Mouse (Mus musculus) liver, adult 2 months (tissue): Measurements from ENCODE around the gene Ecsit.

Source experiments
- CTCF ChIP-seq: fragments of 200-500 bp; IDR thresholded peaks from 2 replicates; pipeline ENCODE4 v1.5.1; 2011; ENCODE audit warnings: low read depth, low read length, control low read depth
- POLR2A ChIP-seq: fragments of 200-500 bp; IDR thresholded peaks from 2 replicates; pipeline ENCODE4 v1.6.1; 2011; ENCODE audit warnings: low read length, control low read depth; ENCODE audit not compliant: insufficient read depth; ENCODE audit errors: extremely low read depth

DNA sequence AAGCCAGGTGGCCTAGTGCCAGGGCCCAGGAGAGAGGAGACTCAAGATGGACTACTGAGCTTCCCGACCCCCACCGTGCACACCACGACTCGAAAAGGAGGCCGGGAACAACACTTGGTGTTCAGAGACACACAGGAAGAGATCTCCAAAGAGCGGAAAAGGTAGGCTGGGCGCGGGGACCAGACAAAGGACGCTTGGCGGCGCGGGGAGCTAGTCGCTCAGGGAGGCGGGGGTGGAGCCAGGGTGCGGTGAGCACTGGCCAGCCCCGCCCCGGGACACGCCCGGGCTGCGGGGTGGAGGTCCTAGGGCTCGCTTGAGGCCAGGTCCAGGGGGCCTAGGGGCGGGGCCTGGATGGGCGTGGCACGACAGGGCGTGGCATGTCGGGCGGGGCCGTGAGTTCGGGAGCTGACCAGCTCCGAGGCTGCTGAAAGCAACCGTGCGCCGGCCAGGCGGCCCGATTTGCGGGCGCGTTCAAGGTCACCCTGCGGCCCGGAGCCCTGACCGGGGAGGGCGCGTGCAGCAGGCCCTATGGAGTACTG lies 34.8 kb downstream of the Ecsit start:
- no peak for TF ChIP-seq CTCF
- TF ChIP-seq POLR2A: no peak
